Mouse (Mus musculus) heart, embryonic 16.5 days (tissue): ENCODE measurements around the gene Nupl1. TPM values are rescaled to one million over a fixed set of nuclear protein-coding genes. Genes with fewer than 3 reads are reported as not detected.
A peak's percentile ranks its signal among the peaks of the same experiment; 100 is the strongest.

Experiments
- ATAC-seq: fragments of 200-750 bp; cut with Nextera tagmentation; replicated peaks from 2 replicates; pipeline ENCODE4 v1.8.0; 2017; ENCODE audit warnings: moderate number of reproducible peaks; ENCODE audit not compliant: insufficient read depth, low FRiP score; ENCODE audit errors: extremely low read depth
- H3K27ac ChIP-seq: fragments of 300-500 bp; sonication (generic); 2 replicates; pipeline ENCODE4 v1.5.1; 2014; ENCODE audit warnings: mild to moderate bottlenecking, low read length, control low read depth, moderate library complexity
- H3K27me3 ChIP-seq: fragments of 300-500 bp; sonication (generic); 2 replicates; pipeline ENCODE4 v1.6.1; 2014; ENCODE audit warnings: low read length, mixed read lengths; ENCODE audit not compliant: control insufficient read depth, insufficient read depth
- H3K36me3 ChIP-seq: fragments of 300-500 bp; sonication (generic); 2 replicates; pipeline ENCODE4 v1.6.1; 2014; ENCODE audit not compliant: control insufficient read depth, insufficient read depth
- H3K4me1 ChIP-seq: fragments of 300-500 bp; sonication (generic); 2 replicates; pipeline ENCODE4 v1.6.1; 2014; ENCODE audit warnings: low read length, mixed read lengths; ENCODE audit not compliant: control insufficient read depth, insufficient read depth
- H3K4me2 ChIP-seq: fragments of 300-500 bp; sonication (generic); 2 replicates; pipeline ENCODE4 v1.6.1; 2014; ENCODE audit warnings: low read depth, mild to moderate bottlenecking, control low read depth, low read length
- H3K4me3 ChIP-seq: fragments of 300-500 bp; sonication (generic); 2 replicates; pipeline ENCODE4 v1.5.1; 2014; ENCODE audit warnings: mild to moderate bottlenecking, control low read depth, low read length
- H3K9ac ChIP-seq: fragments of 300-500 bp; sonication (generic); 2 replicates; pipeline ENCODE4 v1.6.1; 2014; ENCODE audit warnings: low read length, control low read depth
- H3K9me3 ChIP-seq: fragments of 300-500 bp; sonication (generic); replicated peaks from 2 replicates; pipeline ENCODE4 v1.6.1; 2016; ENCODE audit warnings: low read length; ENCODE audit not compliant: control insufficient read depth
- WGBS: fragments of 180-500 bp; shearing (Covaris S2); extraction: QIAGEN DNeasy Blood & Tissue Kit; methylation state at CpG from one replicate; pipeline ENCODE4 v1.1.7; 2014; 5-methylcytosine and 5-hydroxymethylcytosine counted together
- polyA plus RNA-seq: library from polyadenylated mRNA; unstranded; fragments of >200 nt; fragmentation: Nextera tagmentation; extraction: Ambion mirVana; gene quantifications from 2 replicates; pipeline ENCODE4 v1.2.1, GENCODE M21; 2015

The Nupl1 gene
- polyA plus RNA-seq, 1 experiment from 2014 or later: not detected

GRCm38 (mm10) chr14:60209166-60209565 lies 42.1 kb downstream of the Nupl1 start:
- Histone ChIP-seq H3K36me3 (no peaks in the 10 kb centered on the region), H3K9ac (no peak overlapping the region), H3K27ac (no peak overlapping the region), H3K27me3 (no peaks in the 10 kb centered on the region), H3K4me3 (no peak overlapping the region), H3K4me2 (no peak overlapping the region), H3K4me1 (no peaks in the 10 kb centered on the region), H3K9me3 (no peaks in the 10 kb centered on the region)
- ATAC-seq: no peak
- 80% methylated on average over 7 of the region's 7 CpGs for WGBS

- H3K4me2 ChIP-seq: no peak overlapping the region
- no peak for ATAC-seq
- H3K27me3 ChIP-seq: no peaks in the 10 kb centered on the region
- H3K9ac ChIP-seq: no peak overlapping the region
- H3K4me1 ChIP-seq: no peaks in the 10 kb centered on the region
- H3K27ac ChIP-seq: no peak overlapping the region
- H3K4me3 ChIP-seq: no peak overlapping the region
- no peaks in the 10 kb centered on the region for H3K9me3 ChIP-seq
- H3K36me3 ChIP-seq: no peaks in the 10 kb centered on the region
- WGBS: 90% methylated on average over 6 of the region's 6 CpGs
These were observed 46.2 kb downstream of the Nupl1 start for GRCm38 (mm10) chr14:60204993-60205392.

GRCm38 (mm10) chr14:60196884-60197283 lies 54.3 kb downstream of the Nupl1 start, which contains the start of gene Atp8a2:
Gene Atp8a2, minus strand, starts transcription at chr14:60197179.
- Histone ChIP-seq H3K27me3 (no peaks in the 10 kb centered on the region), H3K4me3 (no peak within 1 kb of the TSS), H3K9me3 (no peaks in the 10 kb centered on the region), H3K27ac (no peak within 1 kb of the TSS), H3K36me3 (no peaks in the 10 kb centered on the region), H3K4me1 (peaks cover 9% of the 10 kb centered on the region), H3K9ac (no peak within 1 kb of the TSS; the same call in 1 of the 2 replicates), H3K4me2 (no peak within 1 kb of the TSS)
- WGBS: 36% methylated on average over 7 of the region's 7 CpGs
- ATAC-seq: no peak

- H3K4me2 ChIP-seq: no peak overlapping the region
- ATAC-seq: no peak
- H3K27ac ChIP-seq: no peak overlapping the region
- H3K9ac ChIP-seq: no peak overlapping the region
- no peaks in the 10 kb centered on the region for H3K36me3 ChIP-seq
- no peaks in the 10 kb centered on the region; the same call in 1 of the 2 replicates for H3K9me3 ChIP-seq
- H3K4me1 ChIP-seq: peaks cover 9% of the 10 kb centered on the region
- H3K27me3 ChIP-seq: no peaks in the 10 kb centered on the region
- 86% methylated on average over 5 of the region's 5 CpGs for WGBS
- no peak overlapping the region for H3K4me3 ChIP-seq
These were observed 55.2 kb downstream of the Nupl1 start for GRCm38 (mm10) chr14:60195999-60196398.

- Histone ChIP-seq H3K9me3 (no peaks in the 10 kb centered on the region; the same call in 1 of the 2 replicates), H3K4me3 (no peak overlapping the region), H3K9ac (no peak overlapping the region), H3K4me2 (no peak overlapping the region), H3K4me1 (peaks cover 15% of the 10 kb centered on the region), H3K27ac (no peak overlapping the region), H3K36me3 (no peaks in the 10 kb centered on the region), H3K27me3 (no peaks in the 10 kb centered on the region)
- no peak for ATAC-seq
- 68% methylated on average over 1 of the region's 1 CpGs for WGBS
These were observed 56.6 kb downstream of the Nupl1 start for GRCm38 (mm10) chr14:60194606-60195005.

- 40% methylated on average over 5 of the region's 5 CpGs for WGBS
- H3K9me3 ChIP-seq: no peaks in the 10 kb centered on the region; the same call in 1 of the 2 replicates
- peaks cover 17% of the 10 kb centered on the region for H3K4me1 ChIP-seq
- 0 out of 2 replicates have a peak overlapping the region, but pooled peaks have one; percentile 8 for H3K4me2 ChIP-seq
- H3K9ac ChIP-seq: no peak overlapping the region
- no peaks in the 10 kb centered on the region for H3K27me3 ChIP-seq
- no peaks in the 10 kb centered on the region for H3K36me3 ChIP-seq
- peak overlapping the region; percentile 86 for H3K27ac ChIP-seq
- no peak overlapping the region for H3K4me3 ChIP-seq
- peak; percentile 79 for ATAC-seq
These were observed 61.5 kb downstream of the Nupl1 start for GRCm38 (mm10) chr14:60189771-60190170.

- H3K4me3 ChIP-seq: no peak overlapping the region
- H3K9me3 ChIP-seq: no peaks in the 10 kb centered on the region; the same call in 1 of the 2 replicates
- WGBS: 71% methylated on average over 5 of the region's 5 CpGs
- no peak overlapping the region for H3K4me2 ChIP-seq
- no peaks in the 10 kb centered on the region for H3K27me3 ChIP-seq
- H3K27ac ChIP-seq: 0 out of 2 replicates have a peak overlapping the region, but pooled peaks have one; percentile 25
- peaks cover 21% of the 10 kb centered on the region for H3K4me1 ChIP-seq
- H3K36me3 ChIP-seq: no peaks in the 10 kb centered on the region
- no peak overlapping the region for H3K9ac ChIP-seq
- ATAC-seq: no peak
These were observed 62.9 kb downstream of the Nupl1 start for GRCm38 (mm10) chr14:60188201-60188825.

- no peak overlapping the region for H3K27ac ChIP-seq
- no peak overlapping the region for H3K9ac ChIP-seq
- WGBS: 95% methylated on average over 2 of the region's 2 CpGs
- no peaks in the 10 kb centered on the region for H3K9me3 ChIP-seq
- no peak for ATAC-seq
- H3K4me3 ChIP-seq: no peak overlapping the region
- H3K36me3 ChIP-seq: no peaks in the 10 kb centered on the region
- no peaks in the 10 kb centered on the region for H3K27me3 ChIP-seq
- H3K4me2 ChIP-seq: no peak overlapping the region
- H3K4me1 ChIP-seq: peaks cover 4% of the 10 kb centered on the region
These were observed 69.9 kb downstream of the Nupl1 start for GRCm38 (mm10) chr14:60181306-60181705.

- H3K9me3 ChIP-seq: no peaks in the 10 kb centered on the region
- 17% methylated on average over 2 of the region's 2 CpGs for WGBS
- H3K4me2 ChIP-seq: peak overlapping the region; percentile 87
- ATAC-seq: no peak
- peaks cover 2% of the 10 kb centered on the region for H3K4me1 ChIP-seq
- H3K27ac ChIP-seq: no peak overlapping the region
- H3K9ac ChIP-seq: no peak overlapping the region
- no peaks in the 10 kb centered on the region for H3K36me3 ChIP-seq
- H3K4me3 ChIP-seq: peak overlapping the region; percentile 80
- no peaks in the 10 kb centered on the region for H3K27me3 ChIP-seq
These were observed 72.7 kb downstream of the Nupl1 start for GRCm38 (mm10) chr14:60178571-60178955.
